Mouse (Mus musculus) heart, embryonic 10.5 days (tissue): ENCODE measurements around the gene Camsap2. TPM values are rescaled to one million over a fixed set of nuclear protein-coding genes. Genes with fewer than 3 reads are reported as not detected.

Experiments
- DNase-seq: peaks from one replicate; pipeline ENCODE4 v3.0.0-alpha.2; 2017; ENCODE audit warnings: low spot score
- H3K27ac ChIP-seq: fragments of 300-500 bp; sonication (generic); 2 replicates; pipeline ENCODE4 v1.5.1; 2016; ENCODE audit warnings: mild to moderate bottlenecking
- H3K27me3 ChIP-seq: fragments of 300-500 bp; sonication (generic); 2 replicates; pipeline ENCODE4 v1.6.1; 2016; ENCODE audit warnings: mild to moderate bottlenecking; ENCODE audit not compliant: poor library complexity, insufficient read depth, severe bottlenecking
- H3K36me3 ChIP-seq: fragments of 300-500 bp; sonication (generic); 2 replicates; pipeline ENCODE4 v1.6.1; 2016; ENCODE audit warnings: mild to moderate bottlenecking, moderate library complexity
- H3K4me1 ChIP-seq: fragments of 300-500 bp; sonication (generic); 2 replicates; pipeline ENCODE4 v1.6.1; 2016; ENCODE audit warnings: mild to moderate bottlenecking
- H3K4me3 ChIP-seq: fragments of 300-500 bp; sonication (generic); 2 replicates; pipeline ENCODE4 v1.5.1; 2016; ENCODE audit warnings: mild to moderate bottlenecking, moderate library complexity
- H3K9me3 ChIP-seq: fragments of 300-500 bp; sonication (generic); 2 replicates; pipeline ENCODE4 v1.6.1; 2016; ENCODE audit warnings: mild to moderate bottlenecking, moderate library complexity
- WGBS: fragments of 180-500 bp; shearing (Covaris S2); methylation state at CpG from one replicate; pipeline ENCODE4 v1.1.7; 2016; 5-methylcytosine and 5-hydroxymethylcytosine counted together
- polyA plus RNA-seq: library from polyadenylated mRNA; unstranded; fragments of >200 nt; fragmentation: Nextera tagmentation; extraction: Ambion mirVana; gene quantifications from 2 replicates; pipeline ENCODE4 v1.2.1, GENCODE M21; 2016

The Camsap2 gene
- polyA plus RNA-seq, 1 experiment from 2014 or later = 10.9 TPM

- no peak for DNase-seq
- Histone ChIP-seq H3K27me3 (no peaks in the 10 kb centered on the region), H3K27ac (no peak overlapping the region), H3K36me3 (peaks cover 90% of the 10 kb centered on the region), H3K4me3 (no peak overlapping the region), H3K4me1 (peaks cover 1% of the 10 kb centered on the region), H3K9me3 (no peaks in the 10 kb centered on the region)
- 90% methylated on average over 8 of the region's 8 CpGs for WGBS
Measured at GRCm38 (mm10) chr1:136277366-136277765, 68.5 kb downstream of the Camsap2 start.

GRCm38 (mm10) chr1:136268224-136268623 is 77.7 kb downstream of the Camsap2 start:
- peaks cover 41% of the 10 kb centered on the region for H3K36me3 ChIP-seq
- no peak for DNase-seq
- H3K27me3 ChIP-seq = peaks cover 13% of the 10 kb centered on the region; the same call in 1 of the 2 replicates
- no peak overlapping the region for H3K4me3 ChIP-seq
- 83% methylated on average over 7 of the region's 7 CpGs for WGBS
- H3K4me1 ChIP-seq = peaks cover 7% of the 10 kb centered on the region; the same call in 1 of the 2 replicates
- no peaks in the 10 kb centered on the region for H3K9me3 ChIP-seq
- no peak overlapping the region for H3K27ac ChIP-seq

- Histone ChIP-seq H3K9me3 (no peaks in the 10 kb centered on the region), H3K36me3 (peaks cover 20% of the 10 kb centered on the region), H3K4me1 (peaks cover 7% of the 10 kb centered on the region; the same call in 1 of the 2 replicates), H3K4me3 (no peak overlapping the region), H3K27ac (no peak overlapping the region), H3K27me3 (peaks cover 34% of the 10 kb centered on the region)
- no peak for DNase-seq
- 27% methylated on average over 6 of the region's 6 CpGs for WGBS
Measured at GRCm38 (mm10) chr1:136266127-136266526, 79.8 kb downstream of the Camsap2 start.

- Histone ChIP-seq H3K27me3 (peaks cover 61% of the 10 kb centered on the region), H3K4me1 (peaks cover 23% of the 10 kb centered on the region), H3K4me3 (no peak overlapping the region), H3K9me3 (no peaks in the 10 kb centered on the region), H3K36me3 (peaks cover 4% of the 10 kb centered on the region; the same call in 1 of the 2 replicates), H3K27ac (no peak overlapping the region)
- WGBS = 72% methylated on average over 5 of the region's 5 CpGs
- no peak for DNase-seq
Measured at GRCm38 (mm10) chr1:136263355-136263754, 82.5 kb downstream of the Camsap2 start.

- Histone ChIP-seq H3K4me3 (peak within 1 kb of the TSS; percentile 65), H3K27ac (peak within 1 kb of the TSS; percentile 77), H3K27me3 (peaks cover 80% of the 10 kb centered on the region), H3K36me3 (no peaks in the 10 kb centered on the region), H3K9me3 (no peaks in the 10 kb centered on the region), H3K4me1 (peaks cover 20% of the 10 kb centered on the region)
- no peak for DNase-seq
- WGBS = 8% methylated on average over 28 of the region's 28 CpGs
Measured at GRCm38 (mm10) chr1:136260635-136261238, 85.2 kb downstream of the Camsap2 start, which contains the start of gene Gpr25. Gpr25 (minus strand) TSS chr1:136260873.

DNA sequence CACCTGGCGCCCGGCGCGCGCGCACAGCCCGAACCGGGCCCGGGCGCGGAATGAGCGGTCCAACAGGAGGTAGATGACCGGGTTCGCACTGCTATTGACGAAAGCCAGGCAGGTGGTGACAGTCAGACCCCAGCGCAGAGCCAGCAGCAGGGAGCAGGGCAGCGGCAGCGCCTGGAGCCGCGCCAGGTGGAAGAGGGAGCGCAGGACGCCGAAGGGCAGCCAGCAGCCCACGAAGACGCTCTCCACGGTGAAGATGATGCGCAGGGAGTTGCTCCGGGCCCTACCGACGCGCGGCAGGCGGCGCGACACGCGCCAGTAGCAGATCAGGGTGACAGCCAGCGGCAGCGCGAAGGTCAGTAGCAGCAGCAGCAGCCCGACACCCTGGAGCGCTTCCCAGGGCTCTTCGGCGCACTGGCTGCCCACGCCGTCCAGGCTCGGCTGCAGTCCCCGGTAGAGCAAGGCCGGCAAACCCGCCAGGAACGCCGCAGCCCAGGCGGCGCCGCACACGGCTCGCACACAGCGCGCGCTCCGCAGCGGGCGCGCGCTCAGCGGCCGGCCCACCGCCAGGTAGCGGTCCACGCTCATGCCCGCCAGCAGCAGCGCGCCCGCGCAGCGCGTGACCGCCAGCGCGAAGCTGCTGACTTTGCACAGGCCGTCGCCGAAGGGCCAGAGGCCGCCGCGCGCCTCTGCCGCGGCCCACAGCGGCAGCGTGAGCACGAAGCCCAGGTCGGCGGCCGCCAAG is 85.8 kb downstream of the Camsap2 start:
- peaks cover 26% of the 10 kb centered on the region for H3K4me1 ChIP-seq
- under 1% methylated on average over 92 of the region's 95 CpGs for WGBS
- H3K36me3 ChIP-seq = no peaks in the 10 kb centered on the region
- peak overlapping the region; percentile 77 for H3K27ac ChIP-seq
- no peak for DNase-seq
- H3K9me3 ChIP-seq = no peaks in the 10 kb centered on the region
- H3K27me3 ChIP-seq = peaks cover 84% of the 10 kb centered on the region
- H3K4me3 ChIP-seq = peak overlapping the region; percentile 65

- 3% methylated on average over 16 of the region's 16 CpGs for WGBS
- DNase-seq = no peak
- Histone ChIP-seq H3K27me3 (peaks cover 83% of the 10 kb centered on the region), H3K9me3 (no peaks in the 10 kb centered on the region), H3K27ac (0 out of 2 replicates have a peak overlapping the region, but pooled peaks have one; percentile 77), H3K4me1 (peaks cover 28% of the 10 kb centered on the region), H3K4me3 (peak overlapping the region; percentile 65), H3K36me3 (no peaks in the 10 kb centered on the region)
Measured at GRCm38 (mm10) chr1:136259543-136259892, 86.4 kb downstream of the Camsap2 start.

GRCm38 (mm10) chr1:136258495-136258894 is 87.4 kb downstream of the Camsap2 start:
- peaks cover 28% of the 10 kb centered on the region for H3K4me1 ChIP-seq
- 75% methylated on average over 9 of the region's 9 CpGs for WGBS

DNA sequence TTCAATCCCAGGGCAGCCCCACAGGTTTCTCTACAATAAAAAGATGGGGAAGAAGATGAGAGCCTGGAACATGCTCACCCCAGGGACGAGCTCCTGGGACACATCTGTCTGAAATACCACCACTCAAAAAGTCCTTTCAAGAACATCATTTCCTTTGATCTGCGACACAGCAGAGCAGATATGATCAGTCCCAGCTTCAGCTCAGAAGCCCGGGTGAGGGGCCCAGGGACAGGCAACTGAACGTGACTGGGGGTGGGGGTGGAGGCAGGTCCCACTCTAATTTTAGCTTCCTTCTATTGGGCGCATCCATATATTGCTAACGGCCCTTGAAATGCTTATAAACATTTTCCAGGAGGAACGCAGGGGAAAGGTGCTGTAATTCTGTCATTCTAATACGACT is 90.2 kb downstream of the Camsap2 start:
- H3K27me3 ChIP-seq = peaks cover 47% of the 10 kb centered on the region
- H3K36me3 ChIP-seq = no peaks in the 10 kb centered on the region
- no peak for DNase-seq
- H3K4me1 ChIP-seq = peaks cover 24% of the 10 kb centered on the region
- 30% methylated on average over 8 of the region's 8 CpGs for WGBS
- H3K4me3 ChIP-seq = no peak overlapping the region
- 0 out of 2 replicates have a peak overlapping the region, but pooled peaks have one; percentile 36 for H3K27ac ChIP-seq
- no peaks in the 10 kb centered on the region for H3K9me3 ChIP-seq

More at GRCm38 (mm10) chr1:136258495-136258894, 87.4 kb downstream of the Camsap2 start:
- no peaks in the 10 kb centered on the region for H3K36me3 ChIP-seq
- no peak for DNase-seq
- no peak overlapping the region for H3K27ac ChIP-seq
- H3K9me3 ChIP-seq = no peaks in the 10 kb centered on the region
- H3K4me3 ChIP-seq = no peak overlapping the region
- peaks cover 75% of the 10 kb centered on the region for H3K27me3 ChIP-seq

DNA sequence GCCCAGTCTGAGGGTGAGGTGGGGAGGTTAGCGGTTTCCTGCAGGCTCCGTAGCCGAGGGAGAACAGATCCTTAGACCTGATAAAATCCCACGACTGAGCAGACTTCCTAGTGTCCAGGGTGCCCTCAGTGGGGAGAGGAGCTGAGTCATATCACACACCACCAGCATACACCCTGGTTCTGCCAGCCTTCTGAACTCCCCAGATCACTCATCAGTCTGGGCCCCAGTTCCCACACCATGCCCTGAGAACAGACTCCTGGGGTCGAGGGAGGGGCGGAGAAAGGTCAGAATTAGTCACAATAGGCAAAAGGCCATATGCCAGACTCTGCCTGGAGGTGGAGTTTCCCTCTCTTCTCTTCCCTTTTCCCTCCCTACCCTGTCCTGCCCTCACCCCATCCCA is 90.7 kb downstream of the Camsap2 start:
- peaks cover 19% of the 10 kb centered on the region for H3K4me1 ChIP-seq
- H3K9me3 ChIP-seq = no peaks in the 10 kb centered on the region
- no peaks in the 10 kb centered on the region for H3K36me3 ChIP-seq
- DNase-seq = no peak
- 24% methylated on average over 6 of the region's 6 CpGs for WGBS
- H3K4me3 ChIP-seq = no peak overlapping the region
- H3K27ac ChIP-seq = 0 out of 2 replicates have a peak overlapping the region, but pooled peaks have one; percentile 36
- H3K27me3 ChIP-seq = peaks cover 42% of the 10 kb centered on the region

GRCm38 (mm10) chr1:136254503-136255065 is 91.3 kb downstream of the Camsap2 start:
- Histone ChIP-seq H3K36me3 (no peaks in the 10 kb centered on the region), H3K27ac (no peak overlapping the region), H3K27me3 (peaks cover 36% of the 10 kb centered on the region), H3K9me3 (no peaks in the 10 kb centered on the region), H3K4me3 (no peak overlapping the region), H3K4me1 (peaks cover 13% of the 10 kb centered on the region)
- WGBS = 80% methylated on average over 10 of the region's 10 CpGs
- no peak for DNase-seq

DNA sequence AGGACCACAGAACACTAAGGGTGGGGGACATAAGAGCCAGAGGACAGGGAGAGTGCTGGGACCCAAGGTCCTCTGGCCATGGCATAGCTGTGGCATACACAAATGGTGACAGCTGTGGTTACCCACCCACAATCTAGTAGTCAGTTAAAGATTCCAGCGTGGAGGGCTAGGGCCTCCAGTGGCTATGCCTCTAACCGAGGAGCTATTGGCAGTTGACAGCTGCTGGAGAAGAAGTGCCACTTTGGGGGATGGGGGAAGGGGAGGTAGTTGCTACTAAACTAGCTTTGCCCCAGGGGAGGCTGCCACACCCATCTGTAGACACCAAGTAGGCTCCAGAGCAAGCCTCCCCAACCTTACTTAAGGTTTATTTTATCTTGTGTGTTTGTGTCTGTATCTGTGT is 92.4 kb downstream of the Camsap2 start:
- H3K27me3 ChIP-seq = peaks cover 25% of the 10 kb centered on the region
- peaks cover 12% of the 10 kb centered on the region for H3K4me1 ChIP-seq
- 15% methylated on average over 2 of the region's 2 CpGs for WGBS
- H3K4me3 ChIP-seq = no peak overlapping the region
- DNase-seq = no peak
- H3K27ac ChIP-seq = no peak overlapping the region
- H3K9me3 ChIP-seq = no peaks in the 10 kb centered on the region
- no peaks in the 10 kb centered on the region for H3K36me3 ChIP-seq

DNA sequence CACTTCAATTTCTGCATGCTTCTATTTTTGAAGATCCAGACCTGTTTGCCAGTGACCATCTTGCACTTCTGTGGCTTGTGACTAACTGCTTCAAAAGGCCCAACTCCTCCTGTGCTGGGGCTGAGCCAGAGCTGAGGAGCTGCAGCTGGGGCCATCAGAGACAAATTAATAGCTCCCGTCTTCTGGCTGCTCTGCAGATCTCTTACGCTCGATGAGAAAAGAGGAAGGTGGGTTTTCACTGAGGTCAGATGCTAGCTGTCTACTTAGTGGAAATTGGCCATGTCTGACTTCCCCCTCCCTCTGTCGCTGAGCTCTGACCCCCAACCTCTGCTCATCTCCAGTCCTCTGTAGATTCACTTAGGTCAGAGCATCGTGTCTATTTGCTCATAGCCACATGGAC is 96.2 kb downstream of the Camsap2 start:
- 66% methylated on average over 5 of the region's 5 CpGs for WGBS
- Histone ChIP-seq H3K9me3 (no peaks in the 10 kb centered on the region), H3K27me3 (no peaks in the 10 kb centered on the region), H3K4me3 (no peak overlapping the region), H3K4me1 (no peaks in the 10 kb centered on the region), H3K36me3 (no peaks in the 10 kb centered on the region), H3K27ac (no peak overlapping the region)
- DNase-seq = no peak
